Mouse (Mus musculus) kidney, postnatal 36 days (tissue): ENCODE measurements at regions not wholly inside any gene's neighbourhood (a gene's known extent, or its start where the extent isn't known, plus 50 kb on each side); places are given as distances from the start of the nearest gene placed in this dataset.

Experiments used
- DNase-seq, 2 experiments: peaks; one replicate each; pipeline ENCODE4 v3.0.0; 2021 to 2022; ENCODE audit warnings: mixed read lengths in 2 of 2

DNA sequence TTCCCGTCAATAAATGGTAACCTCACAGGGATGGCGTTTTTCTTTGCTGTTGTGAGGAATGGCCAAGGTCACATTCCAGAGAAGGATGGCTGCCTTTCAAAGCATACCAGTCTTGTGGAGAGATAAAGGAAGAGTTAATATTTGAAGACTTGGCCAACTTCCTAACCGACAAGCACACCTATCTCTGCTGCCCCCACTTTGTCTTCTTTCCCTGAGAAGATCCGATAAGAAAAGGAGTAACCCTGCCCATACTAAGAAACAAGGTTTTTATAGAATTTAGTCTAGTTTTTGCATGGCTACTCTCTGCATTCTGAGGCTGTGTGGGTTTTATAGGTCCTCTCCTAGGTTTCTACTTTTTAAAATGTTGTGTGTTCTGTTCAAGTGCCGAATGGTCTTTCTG, 210.2 kb upstream of the Ankrd55 start:
- no peak for DNase-seq

DNA sequence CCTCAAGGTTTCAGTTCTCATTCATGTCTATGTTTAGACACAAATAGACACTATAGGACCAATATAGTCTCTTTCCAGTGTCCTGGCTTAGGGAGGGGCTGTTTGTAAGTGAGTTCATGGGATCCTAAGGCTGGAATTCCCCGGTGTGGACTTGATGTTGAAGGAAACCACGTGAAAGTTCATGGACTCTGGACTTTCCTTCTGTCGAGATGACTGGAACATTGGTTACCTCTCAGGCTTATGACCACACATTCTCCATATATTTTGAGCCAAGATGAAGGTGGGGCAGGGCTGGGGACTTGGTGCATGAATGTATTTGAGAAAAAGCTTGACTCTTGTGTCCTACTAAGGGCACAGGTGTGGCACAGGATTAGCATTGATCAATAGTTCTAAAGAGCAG, 206.3 kb upstream of the Ankrd55 start:
- peak in 1 of 2 experiments; percentile 28 for DNase-seq

DNA sequence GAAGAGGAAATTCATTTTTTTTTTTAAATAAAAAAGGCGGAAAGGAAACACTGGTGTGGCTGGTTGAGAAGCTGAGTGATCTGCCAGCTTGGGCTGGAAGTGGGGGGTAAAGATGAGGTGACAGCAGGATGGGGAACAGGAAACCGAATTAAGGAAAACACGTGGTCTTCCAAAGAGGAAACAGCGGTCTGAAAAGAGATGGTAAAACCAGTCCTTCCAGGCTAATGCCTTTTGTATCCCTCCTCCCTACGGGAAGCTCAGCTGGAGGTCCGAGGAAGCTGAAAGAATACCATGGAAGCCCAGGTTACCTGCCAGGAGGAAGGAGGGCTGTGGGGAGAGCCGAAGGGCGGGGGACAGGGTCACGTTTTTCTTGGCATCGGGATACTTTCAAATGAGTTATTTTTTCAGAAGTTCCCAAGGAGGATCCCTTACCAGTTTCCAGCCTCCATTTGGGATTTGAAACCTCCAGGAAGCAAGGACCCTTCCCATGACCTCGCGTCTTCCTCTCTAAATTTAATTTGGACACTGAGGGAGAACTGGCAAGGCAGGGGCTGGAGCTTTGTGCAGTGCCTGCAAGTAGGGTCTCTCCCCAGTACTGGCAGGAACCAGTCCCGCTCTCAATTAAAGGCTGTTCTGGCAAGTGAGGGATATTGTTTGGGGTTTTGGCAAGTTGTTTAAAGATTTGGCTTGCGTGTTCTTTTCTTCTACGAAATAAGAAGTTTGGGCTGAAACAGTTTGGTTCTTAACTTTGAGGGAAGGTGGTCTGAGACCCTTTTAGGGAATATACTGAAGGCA, 203.6 kb upstream of the Ankrd55 start:
- DNase-seq = peak; percentile 43 to 57

- peak in 1 of 2 experiments; percentile 18 for DNase-seq
Measured at GRCm38 (mm10) chr13:112088312-112088771, 199.9 kb upstream of the Ankrd55 start.

GRCm38 (mm10) chr13:112090737-112091136, 197.5 kb upstream of the Ankrd55 start:
- no peak for DNase-seq

DNA sequence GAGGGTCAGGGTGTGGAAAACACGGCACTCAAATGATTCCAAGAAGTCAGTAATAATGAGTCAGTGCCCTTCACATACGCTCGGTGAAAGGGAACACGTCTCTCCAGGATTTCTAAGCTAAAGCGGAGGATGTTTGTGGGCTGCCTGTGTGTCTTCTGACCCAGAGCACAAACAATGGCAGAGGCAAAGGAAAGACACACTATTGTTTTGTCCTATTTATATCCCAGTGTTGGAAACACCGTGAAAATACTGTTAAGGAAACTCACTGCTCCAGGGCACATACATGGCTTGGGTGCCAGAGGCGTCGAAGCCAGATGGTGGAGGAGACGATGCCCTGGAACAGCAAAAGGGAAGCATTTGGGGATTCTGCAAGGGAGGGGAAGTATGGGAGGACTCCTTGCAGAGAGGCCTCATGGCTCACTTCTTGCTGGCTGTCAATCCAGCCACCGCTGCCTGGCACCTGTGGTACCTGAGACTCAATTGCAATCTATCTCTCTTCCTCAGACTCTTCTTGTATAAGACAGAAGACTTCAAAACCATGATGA, 192.6 kb upstream of the Ankrd55 start:
- DNase-seq = no peak

DNA sequence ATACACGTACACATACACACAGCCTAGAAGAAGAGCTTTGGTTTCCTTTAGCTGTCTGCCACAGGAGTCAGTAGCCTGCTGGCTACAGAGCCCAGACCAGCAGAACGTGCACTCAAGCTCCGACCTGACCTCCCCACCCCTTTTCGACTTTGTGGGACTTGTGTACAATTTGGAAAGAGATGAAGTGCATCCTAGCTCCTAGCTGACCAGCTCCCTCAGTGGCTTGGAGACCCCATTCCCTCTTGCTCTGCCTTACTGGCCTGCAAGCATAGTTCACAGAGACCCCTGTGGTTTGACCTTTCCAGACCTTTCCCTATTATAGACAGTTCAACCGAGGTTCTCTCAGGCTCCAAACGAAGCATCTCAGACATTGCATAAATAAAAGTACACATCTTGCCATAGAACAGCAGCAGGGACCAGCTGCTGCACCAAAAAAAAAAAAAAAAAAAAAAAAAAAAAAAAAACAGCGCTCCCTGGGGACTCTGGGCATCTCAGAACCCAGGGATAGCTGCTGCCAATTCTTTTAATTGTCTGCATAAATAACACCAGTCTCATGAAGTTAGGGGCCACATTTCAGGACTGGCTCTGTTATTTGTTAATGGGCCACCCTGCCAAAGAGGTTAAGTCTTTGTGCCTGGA, 188.2 kb upstream of the Ankrd55 start:
- DNase-seq = no peak

DNA sequence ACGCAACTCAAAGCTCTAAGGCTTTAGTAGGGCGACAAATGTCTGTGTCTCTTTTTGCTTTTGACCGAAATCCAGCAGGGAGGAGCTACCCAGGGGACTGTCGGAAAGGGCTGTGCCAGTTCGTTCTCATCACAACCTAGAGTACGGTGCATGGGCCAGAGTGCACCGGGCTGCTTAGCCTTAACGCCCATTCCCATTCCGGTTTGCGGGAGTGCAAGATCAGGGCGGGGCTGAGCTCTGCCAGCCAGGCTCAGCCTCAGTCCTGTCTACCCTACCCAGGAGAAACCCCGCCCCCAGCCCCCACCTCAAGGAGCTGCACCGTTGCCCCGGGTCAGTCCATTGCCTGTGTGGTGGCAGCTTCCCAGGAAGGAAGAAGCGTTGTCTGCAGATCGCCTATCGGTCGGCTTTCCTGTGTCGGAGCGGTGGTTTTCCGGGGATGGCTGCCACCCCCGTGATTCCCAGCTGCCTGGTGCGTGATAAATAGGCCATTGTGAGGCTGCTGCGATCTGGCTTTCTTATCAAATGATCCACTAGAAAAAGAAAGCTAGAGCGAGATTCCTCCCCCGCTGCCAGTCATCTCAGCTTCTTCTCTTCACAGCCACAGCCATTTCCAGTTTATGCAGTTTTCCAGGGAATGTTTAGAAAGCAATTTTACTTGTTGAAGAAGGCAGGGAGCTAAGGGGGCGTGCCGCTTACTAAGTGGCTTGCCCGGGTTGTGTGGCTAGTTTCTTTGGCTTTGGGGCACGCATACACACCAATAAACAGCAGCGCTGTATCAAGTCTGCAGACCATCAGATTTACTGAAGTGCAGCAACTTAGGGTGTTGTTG, 187.4 kb upstream of the Ankrd55 start:
- peak; percentile 86 to 91 for DNase-seq

DNA sequence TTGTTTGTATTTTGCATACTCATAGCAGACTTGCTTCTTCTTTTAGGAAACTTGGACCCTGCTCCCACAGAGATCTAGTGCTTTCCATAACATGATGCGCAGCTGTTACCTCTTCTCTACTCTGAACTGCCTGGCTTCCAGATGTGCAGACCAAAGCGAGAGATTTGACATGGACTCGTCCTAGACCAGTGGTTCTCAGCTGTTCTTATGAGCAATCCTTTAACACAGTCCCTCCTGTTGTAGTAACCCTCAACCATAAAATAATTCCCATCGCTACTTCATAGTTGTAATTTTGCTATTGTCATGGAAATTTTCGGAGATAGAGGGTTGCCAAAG, 186.9 kb upstream of the Ankrd55 start:
- DNase-seq = no peak

DNA sequence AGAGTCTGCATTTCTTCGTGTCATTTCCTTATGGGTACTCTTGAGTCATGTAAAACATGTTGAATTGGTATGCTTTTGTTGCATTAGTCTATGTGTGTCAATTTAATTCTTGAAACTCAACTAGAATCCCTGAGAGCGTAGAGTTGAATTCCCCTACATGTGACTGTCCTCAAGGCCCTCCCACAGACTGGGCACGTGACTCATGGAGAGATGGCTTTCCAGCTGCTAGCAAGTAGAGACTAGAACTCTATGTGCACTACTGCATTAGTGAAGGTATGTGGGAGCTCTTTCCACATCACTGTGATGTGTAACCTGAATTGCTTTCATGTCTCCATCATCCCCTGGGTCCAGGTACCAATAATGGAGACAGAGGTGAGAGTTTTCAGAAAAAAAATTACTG, 182.3 kb upstream of the Ankrd55 start:
- no peak for DNase-seq

DNA sequence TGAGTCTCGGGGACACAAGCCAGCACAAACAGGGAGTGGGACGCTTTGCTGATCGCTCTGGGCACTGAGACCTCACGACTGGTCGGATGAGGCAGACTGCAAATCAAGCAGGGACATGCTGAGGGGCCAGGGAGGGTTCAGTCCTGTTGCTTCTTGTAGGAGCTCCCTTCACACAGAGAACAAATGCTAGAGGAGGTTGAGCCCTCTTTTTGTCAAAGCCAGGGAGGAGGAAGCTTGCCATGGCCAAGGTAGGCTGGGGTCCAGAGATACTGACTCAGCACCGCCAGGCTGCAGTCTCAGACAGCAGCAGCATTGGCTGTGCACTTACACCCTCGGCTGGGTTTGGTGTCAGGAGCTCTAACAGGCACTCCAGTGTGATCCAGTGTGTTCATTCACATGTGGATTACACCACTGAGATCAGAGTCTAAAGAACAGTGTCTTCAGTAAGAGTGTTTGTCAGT, 173.5 kb upstream of the Ankrd55 start:
- peak; percentile 27 to 48 for DNase-seq

- no peak for DNase-seq
Measured at GRCm38 (mm10) chr13:112116101-112116726, 172.0 kb upstream of the Ankrd55 start.

DNA sequence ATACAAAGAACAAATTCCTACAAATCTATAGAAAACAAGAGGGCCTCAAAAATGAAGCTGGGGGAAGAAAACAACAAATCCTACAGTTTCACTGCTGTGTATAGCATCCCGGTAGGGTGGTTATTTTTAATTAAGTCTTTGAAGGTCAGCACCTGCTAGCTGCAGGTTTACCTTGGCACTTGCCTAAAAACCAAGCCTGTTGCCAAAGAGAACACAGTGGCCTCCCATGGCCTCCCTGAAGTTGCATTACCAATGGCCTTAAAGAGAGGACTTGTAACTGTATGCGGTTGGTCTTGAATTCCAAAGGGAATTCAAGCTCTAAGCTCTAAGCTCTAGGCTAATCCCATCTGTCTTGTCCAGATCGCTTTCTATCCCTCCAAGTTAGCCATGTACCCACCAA, 169.7 kb upstream of the Ankrd55 start:
- peak in 1 of 2 experiments; percentile 16 for DNase-seq

- peak; percentile 62 for DNase-seq
Measured at GRCm38 (mm10) chr13:112119611-112120041, 168.6 kb upstream of the Ankrd55 start.

GRCm38 (mm10) chr13:112120346-112120745, 167.9 kb upstream of the Ankrd55 start:
- DNase-seq = no peak

- no peak for DNase-seq
Measured at GRCm38 (mm10) chr13:112121110-112121509, 167.1 kb upstream of the Ankrd55 start.

DNA sequence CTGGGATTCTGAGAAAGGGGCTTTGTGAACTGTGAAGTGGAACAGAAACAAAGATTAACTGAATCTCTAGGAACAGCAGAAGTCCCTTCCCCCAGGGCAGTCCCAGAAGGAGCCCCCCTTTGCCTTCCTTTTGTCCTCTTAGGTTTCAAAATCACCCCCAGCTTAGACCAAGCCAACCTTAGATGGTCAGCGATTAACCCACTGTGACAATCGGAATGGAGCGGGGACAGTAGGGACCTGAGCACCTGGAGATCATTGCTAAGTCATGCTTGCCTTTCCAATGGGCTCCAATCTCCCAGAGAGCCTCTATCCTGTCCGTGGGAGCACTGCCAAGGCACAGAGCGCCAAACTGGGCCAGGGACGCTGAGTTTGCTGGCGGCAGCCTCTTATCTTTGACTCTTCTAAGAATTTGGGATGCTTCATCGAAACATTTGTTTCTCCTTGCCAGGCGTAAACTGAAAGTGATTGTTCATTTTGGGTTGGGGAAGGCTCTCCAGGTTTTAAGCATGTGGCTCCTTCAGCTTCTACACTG, 165.3 kb upstream of the Ankrd55 start:
- no peak for DNase-seq

DNA sequence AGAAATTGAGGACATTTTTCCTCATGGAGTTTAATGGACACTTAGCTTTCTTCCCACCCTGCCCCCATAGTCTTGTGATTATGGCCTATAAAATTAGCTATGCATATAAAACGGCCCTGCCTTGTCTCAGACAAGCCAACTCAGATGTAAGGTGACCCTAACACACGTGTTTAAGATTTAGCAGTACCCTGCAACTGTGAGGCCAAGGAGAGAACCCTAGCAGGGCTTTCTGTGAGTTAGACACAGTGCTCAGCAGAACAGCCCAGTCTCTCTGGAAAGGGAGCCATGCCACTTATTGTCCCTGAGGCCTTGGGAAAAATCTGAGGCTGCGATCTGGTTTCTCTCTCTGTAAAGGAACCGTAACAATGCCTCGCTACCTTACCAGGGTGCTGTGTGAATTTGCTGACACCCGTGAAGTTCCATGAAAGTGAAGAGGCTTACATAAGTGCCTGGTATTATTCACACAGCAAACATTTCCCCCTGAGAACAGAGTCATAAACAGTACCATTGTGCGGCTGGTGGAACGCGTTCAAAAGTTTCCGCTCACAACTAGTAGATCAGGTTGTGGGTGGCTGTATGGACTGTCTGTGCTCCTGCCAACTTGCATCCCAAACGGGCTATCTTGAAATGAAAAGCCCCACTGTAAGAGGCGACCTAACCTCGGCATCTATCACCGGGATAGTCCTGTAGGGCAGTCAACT, 162.3 kb upstream of the Ankrd55 start:
- no peak for DNase-seq

- no peak for DNase-seq
Measured at GRCm38 (mm10) chr13:112130220-112130619, 158.0 kb upstream of the Ankrd55 start.

DNA sequence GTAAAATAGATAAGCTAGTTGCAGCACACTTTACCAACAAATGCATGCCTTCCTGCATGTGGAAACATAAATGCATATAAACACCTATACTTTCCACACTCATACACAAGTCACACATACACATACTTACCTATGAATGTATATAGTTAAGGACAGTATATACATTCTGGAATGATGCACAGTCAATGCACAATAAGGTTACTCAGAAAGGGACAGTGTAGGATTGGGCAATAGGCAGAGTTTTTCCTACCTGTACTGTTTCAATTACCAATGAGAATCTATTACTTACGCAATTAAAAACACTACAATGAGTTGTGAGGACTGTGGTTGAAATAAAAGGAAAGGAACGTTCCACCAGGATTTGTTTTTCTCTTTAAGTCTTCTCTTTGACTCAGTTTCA, 157.5 kb upstream of the Ankrd55 start:
- no peak for DNase-seq

GRCm38 (mm10) chr13:112131191-112131590, 157.1 kb upstream of the Ankrd55 start:
- no peak for DNase-seq

- no peak for DNase-seq
Measured at GRCm38 (mm10) chr13:112133736-112134135, 154.5 kb upstream of the Ankrd55 start.
